Mouse (Mus musculus): ENCODE measurements at regions not wholly inside any gene's neighbourhood (a gene's known extent, or its start where the extent isn't known, plus 50 kb on each side); places are given as distances from the start of the nearest gene placed in this dataset.

DNA sequence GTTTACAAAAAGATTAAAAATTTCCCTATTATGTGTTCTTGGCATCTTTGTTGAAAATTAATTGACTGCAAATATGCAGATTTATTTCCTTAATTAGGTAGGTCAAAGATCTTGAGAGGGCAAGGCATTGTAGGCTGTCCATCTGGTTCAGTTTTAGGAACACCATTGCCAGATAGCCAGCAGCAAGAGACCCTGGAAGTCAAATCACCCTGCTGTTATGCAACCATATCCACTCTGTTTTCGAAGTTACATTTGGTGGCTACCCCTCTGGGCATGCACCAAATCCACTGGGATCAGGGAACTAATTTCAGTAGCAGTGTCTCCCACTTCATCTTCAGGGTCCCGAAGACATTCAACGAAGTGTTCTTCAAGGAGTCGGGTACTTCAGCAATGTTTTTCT lies 104.0 kb upstream of the Tmem178 start:
- Histone ChIP-seq H3K36me3 (replicated peaks in 1 of 2; ENCODE audit: control insufficient read depth in 1 of 2, insufficient read depth in 1 of 2, low read length in 1 of 2) (no peaks in the 10 kb centered on the region), H3K4me2 (ENCODE audit: insufficient read depth, low read depth, poor library complexity, severe bottlenecking) (no peak overlapping the region), H3K27ac (ENCODE audit: insufficient read depth, low read depth) (no peak overlapping the region), H3K4me3 (replicated peaks in 1 of 3; ENCODE audit: low read depth in 2 of 3, low read length in 2 of 3, poor library complexity in 1 of 3) (no peak overlapping the region), H3K79me2 (replicated peaks; ENCODE audit: control insufficient read depth, extremely low read depth, insufficient read depth, poor library complexity, severe bottlenecking) (no peaks in the 10 kb centered on the region), H3K4me1 (ENCODE audit: control insufficient read depth in 1 of 2, insufficient read depth in 2 of 2) (no peaks in the 10 kb centered on the region), H3K9me3 (replicated peaks; ENCODE audit: low read length) (no peaks in the 10 kb centered on the region), H3K9ac (ENCODE audit: insufficient read depth, low read depth) (no peak overlapping the region), H3K27me3 (replicated peaks) (no peaks in the 10 kb centered on the region)
- dilution Hi-C loops (cut with MboI; ENCODE audit: extremely low pct_ligation_motif_present, extremely low pct_unique_long_range_greater_than_20kb, low sequenced_read_pairs) (no loop called here), in situ Hi-C loops (cut with MboI; ENCODE audit: low pct_ligation_motif_present, low pct_unique_long_range_greater_than_20kb, low sequenced_read_pairs) (no loop called here)
- no peak for DNase-seq (ENCODE audit: extremely low read depth)
- no peak for TF ChIP-seq JUN (IDR thresholded peaks at IDR 0.05; ENCODE audit: insufficient read depth, low read depth, low read length)
- TF ChIP-seq MAX (IDR thresholded peaks at IDR 0.05; ENCODE audit: low read length): no peak
- no peak for TF ChIP-seq ZC3H11A (IDR thresholded peaks at IDR 0.05; ENCODE audit: low read depth, low read length)
- no peak for TF ChIP-seq E2F4 (IDR thresholded peaks at IDR 0.05; ENCODE audit: insufficient replicate concordance, low read depth, low read length)
- TF ChIP-seq MXI1 (IDR thresholded peaks at IDR 0.05; ENCODE audit: low read depth, low read length): no peak
- no peak for TF ChIP-seq GABPA (IDR thresholded peaks at IDR 0.05; ENCODE audit: insufficient replicate concordance, low read depth, low read length)
- no peak for TF ChIP-seq CHD2 (IDR thresholded peaks at IDR 0.05; ENCODE audit: low read length)
- no peak for TF ChIP-seq ETS1 (conservative IDR thresholded peaks at IDR 0.05; ENCODE audit: low read depth, low read length)
- no peak for TF ChIP-seq POLR2A (IDR thresholded peaks at IDR 0.05; ENCODE audit: low read depth, low read length)
- no peak for TF ChIP-seq KAT2A (IDR thresholded peaks at IDR 0.05; ENCODE audit: insufficient replicate concordance, low read length)
- no peak for TF ChIP-seq MAFK (IDR thresholded peaks at IDR 0.05; ENCODE audit: insufficient replicate concordance, low read length)
- no peak for TF ChIP-seq TBP (conservative IDR thresholded peaks at IDR 0.05; ENCODE audit: low read depth, low read length)
- TF ChIP-seq HCFC1 (IDR thresholded peaks at IDR 0.05; ENCODE audit: low read depth, low read length): no peak
- TF ChIP-seq CHD1 (IDR thresholded peaks at IDR 0.05; ENCODE audit: low read depth, low read length): no peak
- TF ChIP-seq USF2 (conservative IDR thresholded peaks at IDR 0.05; ENCODE audit: low read depth, low read length): no peak
- TF ChIP-seq POLR2AphosphoS2 (IDR thresholded peaks at IDR 0.05; ENCODE audit: low read depth, low read length): no peak
- no peak for TF ChIP-seq USF1 (IDR thresholded peaks at IDR 0.05; ENCODE audit: low read depth, low read length)
- TF ChIP-seq RAD21 (IDR thresholded peaks at IDR 0.05; ENCODE audit: low read depth, low read length): no peak
- TF ChIP-seq NRF1 (IDR thresholded peaks at IDR 0.05; ENCODE audit: low read depth, low read length): no peak
- no peak for TF ChIP-seq MEF2A (IDR thresholded peaks at IDR 0.05; ENCODE audit: borderline replicate concordance, low read depth, low read length)

DNA sequence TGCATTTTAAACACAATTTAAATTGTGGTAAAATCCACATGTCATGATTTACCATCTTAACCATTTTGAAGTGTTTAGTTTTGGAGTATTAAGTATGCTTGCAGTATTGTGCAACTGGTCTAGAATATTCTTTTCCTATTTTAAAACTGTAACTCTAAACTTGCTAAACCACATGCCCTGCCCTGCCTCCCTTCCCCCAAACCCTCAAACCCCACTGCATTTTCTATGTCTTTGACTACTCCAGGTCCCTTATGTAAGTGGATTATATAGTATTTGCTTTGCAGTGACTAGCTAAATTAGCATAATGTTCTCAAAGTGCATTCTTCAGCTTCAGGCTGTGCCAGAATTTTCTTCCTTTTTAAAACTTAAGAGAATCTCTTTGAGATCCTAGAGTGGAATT lies 106.4 kb upstream of the Map4k3 start:
- Histone ChIP-seq H3K79me2 (replicated peaks; ENCODE audit: control insufficient read depth, extremely low read depth, insufficient read depth, poor library complexity, severe bottlenecking) (no peaks in the 10 kb centered on the region), H3K4me1 (ENCODE audit: control insufficient read depth in 1 of 2, insufficient read depth in 2 of 2) (no peaks in the 10 kb centered on the region), H3K4me3 (replicated peaks in 1 of 3; ENCODE audit: low read depth in 2 of 3, low read length in 2 of 3, poor library complexity in 1 of 3) (no peak overlapping the region), H3K4me2 (ENCODE audit: insufficient read depth, low read depth, poor library complexity, severe bottlenecking) (no peak overlapping the region), H3K27ac (ENCODE audit: insufficient read depth, low read depth) (no peak overlapping the region), H3K36me3 (replicated peaks in 1 of 2; ENCODE audit: control insufficient read depth in 1 of 2, insufficient read depth in 1 of 2, low read length in 1 of 2) (no peaks in the 10 kb centered on the region), H3K9ac (ENCODE audit: insufficient read depth, low read depth) (no peak overlapping the region), H3K9me3 (replicated peaks; ENCODE audit: low read length) (no peaks in the 10 kb centered on the region), H3K27me3 (replicated peaks) (no peaks in the 10 kb centered on the region)
- DNase-seq (ENCODE audit: extremely low read depth): no peak
- no peak for TF ChIP-seq MAFK (IDR thresholded peaks at IDR 0.05; ENCODE audit: insufficient replicate concordance, low read length)
- TF ChIP-seq SIN3A (IDR thresholded peaks at IDR 0.05; ENCODE audit: low read length): no peak
- no peak for TF ChIP-seq EP300 (IDR thresholded peaks at IDR 0.05; ENCODE audit: low read length)
- TF ChIP-seq ETS1 (conservative IDR thresholded peaks at IDR 0.05; ENCODE audit: low read depth, low read length): no peak
- no peak for TF ChIP-seq ZKSCAN1 (IDR thresholded peaks at IDR 0.05; ENCODE audit: borderline replicate concordance, low read depth, low read length)
- no peak for TF ChIP-seq MAZ (IDR thresholded peaks at IDR 0.05; ENCODE audit: low read depth, low read length)
- TF ChIP-seq MYC (IDR thresholded peaks at IDR 0.05; ENCODE audit: low read depth, low read length): no peak
- no peak for TF ChIP-seq NRF1 (IDR thresholded peaks at IDR 0.05; ENCODE audit: low read depth, low read length)
- TF ChIP-seq IRF4 (IDR thresholded peaks at IDR 0.05; ENCODE audit: low read depth, low read length): no peak
- TF ChIP-seq CTCF (conservative IDR thresholded peaks at IDR 0.05 in 1 of 2, IDR thresholded peaks at IDR 0.05 in 1 of 2; ENCODE audit: low read depth in 2 of 2, low read length in 2 of 2): no peak
- no peak for TF ChIP-seq JUN (IDR thresholded peaks at IDR 0.05; ENCODE audit: insufficient read depth, low read depth, low read length)
- TF ChIP-seq GABPA (IDR thresholded peaks at IDR 0.05; ENCODE audit: insufficient replicate concordance, low read depth, low read length): no peak
- TF ChIP-seq POLR2AphosphoS2 (IDR thresholded peaks at IDR 0.05; ENCODE audit: low read depth, low read length): no peak
- in situ Hi-C loops (cut with MboI; ENCODE audit: low pct_ligation_motif_present, low pct_unique_long_range_greater_than_20kb, low sequenced_read_pairs): no loop called here
- dilution Hi-C loops (cut with MboI; ENCODE audit: extremely low pct_ligation_motif_present, extremely low pct_unique_long_range_greater_than_20kb, low sequenced_read_pairs): no loop called here

Measured in CH12.LX (cell line).